Mouse (Mus musculus) neural tube, embryonic 11.5 days (tissue): ENCODE results near the gene Gpr180. TPM values are rescaled to one million over a fixed set of nuclear protein-coding genes. Genes with fewer than 3 reads are reported as not detected.
"Not testable (repeated sequence)": the region's sequence is repeated elsewhere in the genome, so short reads cannot be mapped to it uniquely, and the experiment has no call there.

ENCODE experiments used
- ATAC-seq: fragments of 200-750 bp; cut with Nextera tagmentation; 2 replicates; pipeline ENCODE4 v1.8.0; 2017; ENCODE audit warnings: moderate number of reproducible peaks, mild to moderate bottlenecking, moderate TSS enrichment, moderate library complexity; ENCODE audit not compliant: insufficient read depth, low FRiP score, low TSS enrichment
- DNase-seq: peaks from one replicate; pipeline ENCODE4 v3.0.0-alpha.2; 2015; ENCODE audit warnings: low spot score
- H3K27ac ChIP-seq: fragments of 300-500 bp; sonication (generic); 2 replicates; pipeline ENCODE4 v1.5.1; 2014; ENCODE audit warnings: low read depth, mild to moderate bottlenecking, low read length
- H3K27me3 ChIP-seq: fragments of 300-500 bp; sonication (generic); 2 replicates; pipeline ENCODE4 v1.6.1; 2014; ENCODE audit warnings: mild to moderate bottlenecking, low read length, mixed read lengths; ENCODE audit not compliant: control insufficient read depth, insufficient read depth
- H3K36me3 ChIP-seq: fragments of 300-500 bp; sonication (generic); 2 replicates; pipeline ENCODE4 v1.6.1; 2014; ENCODE audit warnings: mild to moderate bottlenecking, low read length, moderate library complexity, mixed read lengths; ENCODE audit not compliant: control insufficient read depth, insufficient read depth
- H3K4me1 ChIP-seq: fragments of 300-500 bp; sonication (generic); 2 replicates; pipeline ENCODE4 v1.6.1; 2014; ENCODE audit warnings: low read length, mixed read lengths; ENCODE audit not compliant: control insufficient read depth, insufficient read depth
- H3K4me2 ChIP-seq: fragments of 300-500 bp; sonication (generic); 2 replicates; pipeline ENCODE4 v1.6.1; 2014; ENCODE audit warnings: low read depth, mild to moderate bottlenecking, moderate library complexity
- H3K4me3 ChIP-seq: fragments of 300-500 bp; sonication (generic); 2 replicates; pipeline ENCODE4 v1.5.1; 2014; ENCODE audit warnings: low read depth, low read length
- H3K9ac ChIP-seq: fragments of 300-500 bp; sonication (generic); 2 replicates; pipeline ENCODE4 v1.6.1; 2014; ENCODE audit warnings: mild to moderate bottlenecking, low read length
- H3K9me3 ChIP-seq: fragments of 300-500 bp; sonication (generic); 2 replicates; pipeline ENCODE4 v1.6.1; 2016; ENCODE audit warnings: low read length; ENCODE audit not compliant: control insufficient read depth
- WGBS: fragments of 180-500 bp; shearing (Covaris S2); extraction: QIAGEN DNeasy Blood & Tissue Kit; methylation state at CpG from one replicate; pipeline ENCODE4 v1.1.7; 2014; 5-methylcytosine and 5-hydroxymethylcytosine counted together
- polyA plus RNA-seq: library from polyadenylated mRNA; unstranded; fragments of >200 nt; fragmentation: Nextera tagmentation; extraction: Ambion mirVana; gene quantifications from 2 replicates; pipeline ENCODE4 v1.2.1, GENCODE M21; 2014

Gpr180 gene
- polyA plus RNA-seq, 1 experiment from 2014 or later = 42.0 TPM

GRCm38 (mm10) chr14:118148554-118148953 lies 11.6 kb downstream of the Gpr180 start:
- Histone ChIP-seq H3K4me3 (no peak overlapping the region), H3K9me3 (no peaks in the 10 kb centered on the region), H3K4me1 (no peaks in the 10 kb centered on the region), H3K9ac (no peak overlapping the region), H3K27me3 (no peaks in the 10 kb centered on the region), H3K27ac (no peak overlapping the region), H3K36me3 (peaks cover under 1% of the 10 kb centered on the region; the same call in 1 of the 2 replicates), H3K4me2 (no peak overlapping the region)
- WGBS = 89% methylated on average over 10 of the region's 10 CpGs
- no peak for ATAC-seq
- DNase-seq = no peak

GRCm38 (mm10) chr14:118150656-118151551 lies 13.9 kb downstream of the Gpr180 start:
- Histone ChIP-seq H3K4me3 (no peak overlapping the region), H3K4me1 (no peaks in the 10 kb centered on the region), H3K27me3 (no peaks in the 10 kb centered on the region), H3K9me3 (no peaks in the 10 kb centered on the region), H3K27ac (no peak overlapping the region), H3K36me3 (peaks cover 2% of the 10 kb centered on the region; the same call in 1 of the 2 replicates), H3K4me2 (no peak overlapping the region), H3K9ac (no peak overlapping the region)
- DNase-seq (no peak), ATAC-seq (no peak)
- 91% methylated on average over 26 of the region's 26 CpGs for WGBS

- WGBS = 85% methylated on average over 5 of the region's 5 CpGs
- Histone ChIP-seq H3K4me3 (no peak overlapping the region), H3K27me3 (no peaks in the 10 kb centered on the region), H3K4me2 (no peak overlapping the region), H3K36me3 (peaks cover 2% of the 10 kb centered on the region; the same call in 1 of the 2 replicates), H3K9ac (no peak overlapping the region), H3K4me1 (no peaks in the 10 kb centered on the region), H3K27ac (no peak overlapping the region), H3K9me3 (no peaks in the 10 kb centered on the region)
- no peak for ATAC-seq
- no peak for DNase-seq
Measured at GRCm38 (mm10) chr14:118151651-118152293, 14.8 kb downstream of the Gpr180 start.

- H3K4me2 ChIP-seq = no peak overlapping the region
- DNase-seq = no peak
- H3K4me1 ChIP-seq = no peaks in the 10 kb centered on the region
- H3K27me3 ChIP-seq = no peaks in the 10 kb centered on the region
- peaks cover 2% of the 10 kb centered on the region; the same call in 1 of the 2 replicates for H3K36me3 ChIP-seq
- WGBS = 92% methylated on average over 8 of the region's 8 CpGs
- H3K27ac ChIP-seq = no peak overlapping the region
- H3K4me3 ChIP-seq = no peak overlapping the region
- ATAC-seq = no peak
- no peaks in the 10 kb centered on the region for H3K9me3 ChIP-seq
- no peak overlapping the region for H3K9ac ChIP-seq
Measured at GRCm38 (mm10) chr14:118152294-118152651, 15.3 kb downstream of the Gpr180 start.

GRCm38 (mm10) chr14:118156056-118156455 lies 19.1 kb downstream of the Gpr180 start:
- not testable (repeated sequence) for H3K27ac ChIP-seq, H3K9me3 ChIP-seq, ATAC-seq, H3K9ac ChIP-seq, H3K4me1 ChIP-seq, DNase-seq, H3K27me3 ChIP-seq, H3K4me3 ChIP-seq, H3K4me2 ChIP-seq, H3K36me3 ChIP-seq
- WGBS = 95% methylated on average over 16 of the region's 16 CpGs

DNA sequence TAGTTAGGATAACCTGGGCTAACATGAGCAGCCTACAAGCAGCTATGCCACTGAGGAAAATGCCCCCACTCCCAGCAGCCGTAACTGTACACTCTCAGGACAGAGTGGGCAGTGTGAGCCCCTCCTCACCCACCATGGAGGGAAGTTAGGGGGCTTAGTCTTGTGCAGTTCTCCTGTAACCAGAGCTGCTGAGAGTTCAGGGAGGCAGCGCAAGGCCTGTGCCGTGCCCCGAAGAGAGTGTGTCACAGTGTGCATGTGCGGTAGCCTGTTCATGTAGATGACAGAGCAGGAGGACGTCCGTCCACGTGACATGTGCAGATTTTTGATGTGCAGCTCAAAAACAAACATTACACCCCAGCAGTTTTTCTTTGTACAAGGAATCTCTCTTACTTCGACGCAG lies 19.8 kb downstream of the Gpr180 start:
- Histone ChIP-seq H3K27me3 (no peaks in the 10 kb centered on the region), H3K27ac (no peak overlapping the region), H3K9me3 (no peaks in the 10 kb centered on the region), H3K4me1 (no peaks in the 10 kb centered on the region), H3K4me3 (no peak overlapping the region), H3K9ac (no peak overlapping the region), H3K36me3 (peaks cover 2% of the 10 kb centered on the region; the same call in 1 of the 2 replicates), H3K4me2 (no peak overlapping the region)
- no peak for DNase-seq
- ATAC-seq = peak; percentile 38; the same call in 1 of the 2 replicates
- WGBS = 89% methylated on average over 10 of the region's 10 CpGs

GRCm38 (mm10) chr14:118157146-118157545 lies 20.2 kb downstream of the Gpr180 start:
- no peak overlapping the region for H3K27ac ChIP-seq
- no peaks in the 10 kb centered on the region for H3K9me3 ChIP-seq
- no peaks in the 10 kb centered on the region for H3K4me1 ChIP-seq
- WGBS = 27% methylated on average over 5 of the region's 5 CpGs
- ATAC-seq (no peak), DNase-seq (peak; percentile 58)
- no peak overlapping the region for H3K9ac ChIP-seq
- H3K4me3 ChIP-seq = no peak overlapping the region
- H3K27me3 ChIP-seq = no peaks in the 10 kb centered on the region
- peaks cover 2% of the 10 kb centered on the region; the same call in 1 of the 2 replicates for H3K36me3 ChIP-seq
- no peak overlapping the region for H3K4me2 ChIP-seq

DNA sequence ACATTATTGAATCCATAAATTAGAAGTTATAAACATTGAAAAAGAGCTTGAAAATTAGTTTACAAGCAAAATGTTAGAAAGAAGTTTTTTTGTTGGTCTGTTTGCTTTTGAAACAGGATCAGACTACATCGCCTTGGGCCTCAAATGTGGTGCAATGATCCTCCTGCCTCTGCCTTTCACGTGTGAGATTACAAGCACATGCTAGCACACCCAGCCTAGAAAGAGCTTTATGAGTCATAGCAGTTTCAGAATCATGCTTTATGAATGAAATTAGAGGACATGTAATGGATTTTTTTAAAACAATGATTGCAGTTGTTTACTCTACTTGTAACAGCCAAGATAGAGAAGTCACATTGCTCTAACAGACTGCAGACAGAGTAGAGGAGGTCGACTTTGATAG lies 24.8 kb downstream of the Gpr180 start:
- DNase-seq (no peak), ATAC-seq (no peak)
- no peak overlapping the region for H3K4me2 ChIP-seq
- H3K27ac ChIP-seq = no peak overlapping the region
- H3K9me3 ChIP-seq = no peaks in the 10 kb centered on the region
- H3K36me3 ChIP-seq = no peaks in the 10 kb centered on the region
- no peaks in the 10 kb centered on the region for H3K27me3 ChIP-seq
- no peak overlapping the region for H3K4me3 ChIP-seq
- H3K4me1 ChIP-seq = no peaks in the 10 kb centered on the region
- no peak overlapping the region for H3K9ac ChIP-seq
- WGBS = 88% methylated on average over 3 of the region's 3 CpGs
